Mouse (Mus musculus) splenic B cell, adult 2 months (primary cell): Measurements from ENCODE around the gene Tshz3.

Source experiments
- DNase-seq: peaks from one replicate; pipeline ENCODE4 v3.0.0-alpha.2; 2011; ENCODE audit warnings: low read depth, low spot score
- H3K27me3 ChIP-seq: 2 replicates; pipeline ENCODE4 v1.6.1; 2012; ENCODE audit warnings: mild to moderate bottlenecking, low read length, moderate library complexity, mixed read lengths; ENCODE audit not compliant: control insufficient read depth, poor library complexity, insufficient read depth, severe bottlenecking
- H3K36me3 ChIP-seq: 2 replicates; pipeline ENCODE4 v1.6.1; 2012; ENCODE audit warnings: mild to moderate bottlenecking, low read length, moderate library complexity, mixed read lengths; ENCODE audit not compliant: control insufficient read depth, poor library complexity, insufficient read depth, severe bottlenecking

Tshz3 gene

DNA sequence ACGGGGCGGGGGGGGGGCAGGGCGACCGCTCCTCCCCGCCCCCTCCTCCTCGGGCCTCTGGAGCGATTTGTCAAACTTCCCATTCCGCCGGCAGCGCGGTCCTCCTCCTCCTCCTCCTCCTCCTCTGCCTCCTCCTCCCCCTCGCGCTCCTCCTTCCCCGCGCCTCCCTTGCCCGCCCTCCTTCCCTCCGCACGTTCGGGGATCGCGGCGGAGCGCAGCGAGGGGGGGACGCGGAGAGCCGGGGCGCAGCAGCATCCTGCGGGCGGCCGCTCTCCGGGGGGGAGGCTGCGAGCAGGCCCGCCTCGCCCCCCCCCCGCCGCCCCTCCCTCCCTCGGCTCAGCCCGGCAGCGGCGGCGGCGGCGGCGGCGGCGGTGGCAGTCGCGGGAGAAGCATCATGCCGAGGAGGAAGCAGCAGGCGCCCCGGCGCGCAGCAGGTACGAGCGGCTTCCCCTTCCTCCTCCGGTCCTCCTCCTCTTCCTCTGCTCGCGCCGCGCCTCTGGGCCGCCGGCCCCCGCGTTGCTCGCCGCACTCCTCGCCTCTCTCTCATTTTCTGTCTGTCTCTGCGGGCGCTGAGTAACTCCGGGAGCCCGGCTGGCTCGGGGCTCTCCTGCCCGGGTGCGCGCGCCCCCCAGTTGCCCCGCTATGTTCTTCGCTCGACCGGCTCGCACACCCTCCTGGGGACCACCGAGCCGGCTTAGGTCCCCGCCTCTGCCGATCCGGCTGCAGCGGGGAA is at the start of gene Tshz3:
Gene Tshz3, plus strand, starts transcription at position 263 of the 733 bp plus-strand sequence.
- no peak for DNase-seq
- Histone ChIP-seq H3K27me3 (no peaks in the 10 kb centered on the region), H3K36me3 (no peaks in the 10 kb centered on the region)

- H3K36me3 ChIP-seq = no peaks in the 10 kb centered on the region
- no peaks in the 10 kb centered on the region for H3K27me3 ChIP-seq
- DNase-seq = no peak
Measured at GRCm38 (mm10) chr7:36655931-36656330, 42.0 kb upstream of the Tshz3 start.

GRCm38 (mm10) chr7:36656401-36656800 is 41.5 kb upstream of the Tshz3 start:
- H3K36me3 ChIP-seq = no peaks in the 10 kb centered on the region
- H3K27me3 ChIP-seq = no peaks in the 10 kb centered on the region
- no peak for DNase-seq

DNA sequence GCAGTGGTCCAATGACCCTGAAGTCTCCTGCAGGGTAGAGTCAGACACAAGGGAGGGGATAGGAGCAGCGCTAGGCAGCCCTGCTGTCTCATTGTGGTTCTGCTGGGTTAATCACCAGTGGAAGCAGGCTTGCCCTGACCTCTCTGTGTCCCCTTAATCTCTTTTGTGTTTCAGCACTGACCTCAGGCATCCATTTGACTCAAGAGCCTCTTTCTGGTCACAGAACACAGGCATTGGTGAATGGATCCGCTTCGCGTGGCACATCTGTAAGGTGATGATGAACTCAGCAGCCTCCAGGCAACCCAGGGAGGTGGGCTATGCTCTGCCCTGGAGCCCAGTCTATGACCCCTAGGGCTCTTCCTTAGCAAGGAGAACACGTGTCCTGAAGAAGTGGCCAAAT is 39.6 kb upstream of the Tshz3 start:
- no peaks in the 10 kb centered on the region for H3K27me3 ChIP-seq
- no peak for DNase-seq
- H3K36me3 ChIP-seq = no peaks in the 10 kb centered on the region

DNA sequence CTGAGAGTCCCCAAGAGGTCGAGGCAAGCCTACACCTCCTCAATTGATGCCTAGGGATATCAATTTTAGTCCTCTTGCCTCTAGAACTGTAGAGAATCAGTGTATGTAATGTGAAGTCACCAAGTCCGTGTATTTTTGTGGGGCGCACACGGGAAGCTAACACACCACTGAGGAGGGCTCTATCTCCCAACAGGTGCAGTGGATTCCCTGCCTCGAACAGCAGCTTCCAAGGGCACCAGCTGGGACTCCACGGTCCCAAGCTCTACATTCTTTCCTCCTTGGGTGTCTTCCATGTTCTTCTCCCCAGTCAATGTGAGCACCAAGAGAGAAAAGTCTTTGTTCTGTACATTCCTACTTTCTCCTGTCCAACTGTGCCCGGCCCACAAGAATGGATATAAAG is 38.7 kb upstream of the Tshz3 start:
- no peak for DNase-seq

GRCm38 (mm10) chr7:36660654-36661053 is 37.3 kb upstream of the Tshz3 start:
- H3K27me3 ChIP-seq = no peaks in the 10 kb centered on the region
- DNase-seq = no peak

More for the DNA sequence above, 38.7 kb upstream of the Tshz3 start:
- Histone ChIP-seq H3K27me3 (no peaks in the 10 kb centered on the region), H3K36me3 (no peaks in the 10 kb centered on the region)

GRCm38 (mm10) chr7:36663431-36663830 is 34.5 kb upstream of the Tshz3 start:
- no peak for DNase-seq
- H3K27me3 ChIP-seq = no peaks in the 10 kb centered on the region
- H3K36me3 ChIP-seq = no peaks in the 10 kb centered on the region

More at GRCm38 (mm10) chr7:36660654-36661053, 37.3 kb upstream of the Tshz3 start:
- no peaks in the 10 kb centered on the region for H3K36me3 ChIP-seq

DNA sequence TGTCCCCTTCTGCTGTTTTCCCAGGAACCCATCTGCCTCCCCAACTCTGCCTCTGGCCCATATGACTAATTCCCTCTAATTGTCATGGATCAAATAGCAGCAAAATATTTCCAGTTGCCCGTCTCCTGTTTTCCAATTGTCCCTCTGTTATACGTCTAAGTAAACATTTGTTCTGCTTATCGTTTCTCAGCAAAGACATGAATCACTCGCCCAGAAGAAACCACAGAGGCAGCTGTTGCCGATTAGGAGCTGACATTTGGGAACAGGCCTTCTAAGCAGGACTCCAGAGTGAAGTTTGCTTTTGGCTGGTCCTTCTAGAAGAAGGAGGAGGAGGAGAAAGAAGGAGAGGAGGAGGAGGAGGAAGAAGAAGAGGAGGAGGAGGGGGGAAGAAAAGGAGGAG is 30.2 kb upstream of the Tshz3 start:
- no peaks in the 10 kb centered on the region for H3K27me3 ChIP-seq
- no peak for DNase-seq
- no peaks in the 10 kb centered on the region for H3K36me3 ChIP-seq

DNA sequence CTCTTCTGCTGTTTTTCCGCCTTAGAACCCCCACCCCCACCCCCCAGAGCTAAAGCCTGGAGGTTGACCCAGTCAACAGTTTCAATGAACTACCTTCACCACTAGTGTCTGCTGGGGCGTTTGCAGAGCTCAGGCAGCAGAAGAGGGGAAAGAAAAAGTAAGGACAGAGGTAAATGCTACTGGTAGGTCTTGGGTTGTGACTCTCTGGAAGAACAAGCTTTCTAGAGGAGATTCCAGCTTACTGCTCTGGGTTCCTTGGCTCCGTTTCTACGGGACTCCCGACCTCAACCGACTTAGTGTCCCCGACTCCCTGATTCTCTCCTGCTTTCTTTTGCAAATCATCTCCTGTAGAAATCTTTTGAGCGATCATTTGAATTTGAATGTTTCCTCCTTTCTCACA is 19.9 kb upstream of the Tshz3 start:
- DNase-seq = no peak
- no peaks in the 10 kb centered on the region for H3K27me3 ChIP-seq

GRCm38 (mm10) chr7:36678510-36678909 is 19.4 kb upstream of the Tshz3 start:
- DNase-seq = no peak
- H3K36me3 ChIP-seq = no peaks in the 10 kb centered on the region

More for the DNA sequence above, 19.9 kb upstream of the Tshz3 start:
- H3K36me3 ChIP-seq = no peaks in the 10 kb centered on the region

GRCm38 (mm10) chr7:36679031-36679618 is 18.8 kb upstream of the Tshz3 start:
- H3K36me3 ChIP-seq = no peaks in the 10 kb centered on the region
- H3K27me3 ChIP-seq = no peaks in the 10 kb centered on the region
- DNase-seq = no peak

More at GRCm38 (mm10) chr7:36678510-36678909, 19.4 kb upstream of the Tshz3 start:
- H3K27me3 ChIP-seq = no peaks in the 10 kb centered on the region

- DNase-seq = no peak
- Histone ChIP-seq H3K36me3 (no peaks in the 10 kb centered on the region), H3K27me3 (no peaks in the 10 kb centered on the region)
Measured at GRCm38 (mm10) chr7:36679866-36680458, 18.0 kb upstream of the Tshz3 start.

DNA sequence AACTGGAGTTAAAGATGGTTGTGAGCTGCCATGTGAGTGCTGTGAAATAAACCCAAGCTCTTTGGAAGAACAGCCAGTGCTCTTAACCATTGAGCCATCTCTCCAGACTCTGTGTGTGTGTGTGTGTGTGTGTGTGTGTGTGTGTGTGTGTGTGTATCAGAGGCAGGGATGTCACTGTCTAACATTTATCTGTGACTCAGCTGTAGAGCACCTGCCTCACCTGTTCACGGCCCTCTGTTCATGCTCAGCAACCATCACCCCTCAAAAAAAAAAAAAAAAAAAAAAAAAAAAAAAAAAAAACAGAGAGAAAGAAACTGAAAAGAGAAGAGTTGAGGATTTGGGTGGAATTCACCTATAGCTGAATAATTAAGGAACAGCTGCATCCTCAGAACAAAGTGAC is 10.4 kb upstream of the Tshz3 start:
- DNase-seq = no peak
- H3K27me3 ChIP-seq = no peaks in the 10 kb centered on the region

GRCm38 (mm10) chr7:36689049-36689793 is 8.7 kb upstream of the Tshz3 start:
- Histone ChIP-seq H3K27me3 (no peaks in the 10 kb centered on the region), H3K36me3 (no peaks in the 10 kb centered on the region)
- no peak for DNase-seq

More for the DNA sequence above, 10.4 kb upstream of the Tshz3 start:
- no peaks in the 10 kb centered on the region for H3K36me3 ChIP-seq

GRCm38 (mm10) chr7:36690551-36690950 is 7.4 kb upstream of the Tshz3 start:
- Histone ChIP-seq H3K36me3 (no peaks in the 10 kb centered on the region), H3K27me3 (no peaks in the 10 kb centered on the region)
- no peak for DNase-seq
